Mouse (Mus musculus) heart, adult 2 months (tissue): ENCODE measurements around the gene Stk17b. TPM values are rescaled to one million over a fixed set of nuclear protein-coding genes. Genes with fewer than 3 reads are reported as not detected.
"Not testable (repeated sequence)": the region's sequence is repeated elsewhere in the genome, so short reads cannot be mapped to it uniquely, and the experiment has no call there.

Source experiments
- DNase-seq, 2 experiments: peaks; one replicate each; pipeline ENCODE4 v3.0.0; 2021
- H3K27ac ChIP-seq: fragments of 200-600 bp; 2 replicates; pipeline ENCODE4 v1.8.1; 2022
- H3K27me3 ChIP-seq: fragments of 200-500 bp; 2 replicates; pipeline ENCODE4 v1.6.1; 2012; ENCODE audit warnings: mild to moderate bottlenecking, low read length, inconsistent platforms, mixed read lengths; ENCODE audit not compliant: control insufficient read depth, insufficient read depth
- H3K36me3 ChIP-seq: fragments of 200-500 bp; 2 replicates; pipeline ENCODE4 v1.6.1; 2012; ENCODE audit warnings: low read length, inconsistent platforms; ENCODE audit not compliant: control insufficient read depth, insufficient read depth
- H3K4me1 ChIP-seq: fragments of 200-500 bp; 2 replicates; pipeline ENCODE4 v1.6.1; 2011; ENCODE audit warnings: low read length; ENCODE audit not compliant: control insufficient read depth, insufficient read depth
- H3K4me3 ChIP-seq: fragments of 200-600 bp; 2 replicates; pipeline ENCODE4 v1.8.1; 2022
- H3K79me2 ChIP-seq: fragments of 200-500 bp; replicated peaks from 2 replicates; pipeline ENCODE4 v1.6.1; 2012; ENCODE audit warnings: mild to moderate bottlenecking, inconsistent platforms, low read length, moderate library complexity, mixed read lengths; ENCODE audit not compliant: control insufficient read depth, insufficient read depth
- H3K9ac ChIP-seq: fragments of 200-500 bp; 2 replicates; pipeline ENCODE4 v1.6.1; 2012; ENCODE audit warnings: low read depth, mild to moderate bottlenecking, control low read depth, inconsistent platforms, low read length, mixed read lengths
- CTCF ChIP-seq: fragments of 200-600 bp; IDR thresholded peaks from 2 replicates; pipeline ENCODE4 v1.8.1; 2022; ENCODE audit warnings: antibody characterized with exemption, mild to moderate bottlenecking, moderate library complexity
- EP300 ChIP-seq: fragments of 200-500 bp; IDR thresholded peaks from 2 replicates; pipeline ENCODE4 v1.6.1; 2011; ENCODE audit warnings: low read depth, low read length, control low read depth; ENCODE audit not compliant: insufficient read depth
- POLR2A ChIP-seq: fragments of 200-500 bp; IDR thresholded peaks from 2 replicates; pipeline ENCODE4 v1.6.1; 2011; ENCODE audit warnings: mild to moderate bottlenecking, low read depth, low read length, control low read depth; ENCODE audit not compliant: insufficient read depth
- WGBS: fragments of 180-500 bp; shearing (Covaris S2); methylation state at CpG from one replicate; pipeline ENCODE4 v1.1.7; 2018; 5-methylcytosine and 5-hydroxymethylcytosine counted together
- intact Hi-C: fragments of 180-260 bp; cut with DNase I; formaldehyde crosslinking; loops from one replicate; pipeline ENCODE4 v1.15.1; 2025
- polyA plus RNA-seq: library from polyadenylated mRNA; depleted of rRNA; stranded (reverse); fragments of >200 nt; gene quantifications from 2 replicates; pipeline ENCODE4 v1.2.3, GENCODE M21; 2012
- total RNA-seq, 2 experiments: library from RNA; stranded (reverse); gene quantifications; 2 replicates each; pipeline ENCODE4 v1.2.3; 2021

Stk17b gene
- total and polyA plus RNA-seq, 3 experiments: 3.5 to 13.5 (median 12.5) TPM

- DNase-seq: no peak
- 92% methylated on average over 3 of the region's 3 CpGs for WGBS
- H3K4me1 ChIP-seq: peaks cover 1% of the 10 kb centered on the region
- H3K79me2 ChIP-seq: peaks cover 1% of the 10 kb centered on the region
- no peak overlapping the region for H3K27ac ChIP-seq
- H3K9ac ChIP-seq: no peak overlapping the region
- H3K27me3 ChIP-seq: no peaks in the 10 kb centered on the region
- TF ChIP-seq POLR2A (no peak), EP300 (no peak), CTCF (no peak)
- H3K36me3 ChIP-seq: peaks cover 6% of the 10 kb centered on the region
- no peak overlapping the region for H3K4me3 ChIP-seq
- intact Hi-C loops: no loop called here
Measured at GRCm38 (mm10) chr1:53772967-53773366, 12.1 kb downstream of the Stk17b start.

GRCm38 (mm10) chr1:53771476-53771875 is 13.5 kb downstream of the Stk17b start:
- no peak overlapping the region for H3K4me3 ChIP-seq
- 90% methylated on average over 6 of the region's 6 CpGs for WGBS
- no peaks in the 10 kb centered on the region for H3K79me2 ChIP-seq
- TF ChIP-seq POLR2A (no peak), CTCF (no peak), EP300 (no peak)
- DNase-seq: no peak
- intact Hi-C loops: no loop called here
- H3K27ac ChIP-seq: no peak overlapping the region
- H3K27me3 ChIP-seq: no peaks in the 10 kb centered on the region
- no peaks in the 10 kb centered on the region; the same call in 1 of the 2 replicates for H3K4me1 ChIP-seq
- H3K36me3 ChIP-seq: peaks cover 6% of the 10 kb centered on the region
- H3K9ac ChIP-seq: no peak overlapping the region

- no peak overlapping the region for H3K4me3 ChIP-seq
- no peak overlapping the region for H3K9ac ChIP-seq
- no peak for DNase-seq
- intact Hi-C loops: loop anchor here (5.0 kb wide), 1 partner anchor 126 kb away; no protein-coding TSS in a partner anchor
- H3K4me1 ChIP-seq: no peaks in the 10 kb centered on the region
- H3K36me3 ChIP-seq: peaks cover 13% of the 10 kb centered on the region
- TF ChIP-seq EP300 (no peak), POLR2A (no peak), CTCF (no peak)
- no peaks in the 10 kb centered on the region for H3K79me2 ChIP-seq
- H3K27me3 ChIP-seq: no peaks in the 10 kb centered on the region
- no peak overlapping the region for H3K27ac ChIP-seq
- WGBS: 32% methylated on average over 2 of the region's 2 CpGs
Measured at GRCm38 (mm10) chr1:53766112-53766511, 18.9 kb downstream of the Stk17b start.

- Histone ChIP-seq H3K4me1 (no peaks in the 10 kb centered on the region), H3K9ac (no peak overlapping the region), H3K79me2 (no peaks in the 10 kb centered on the region), H3K4me3 (no peak overlapping the region), H3K36me3 (no peaks in the 10 kb centered on the region; the same call in 1 of the 2 replicates), H3K27ac (no peak overlapping the region), H3K27me3 (no peaks in the 10 kb centered on the region)
- WGBS: 85% methylated on average over 4 of the region's 4 CpGs
- intact Hi-C loops: no loop called here
- no peak for DNase-seq
- TF ChIP-seq CTCF (no peak), EP300 (no peak)
Measured at GRCm38 (mm10) chr1:53757316-53757715, 27.7 kb downstream of the Stk17b start.

- H3K27me3 ChIP-seq, H3K27ac ChIP-seq, H3K36me3 ChIP-seq, intact Hi-C loops, H3K4me3 ChIP-seq, H3K4me1 ChIP-seq, H3K9ac ChIP-seq, DNase-seq, H3K79me2 ChIP-seq: not testable (repeated sequence)
- WGBS: 95% methylated on average over 2 of the region's 2 CpGs
Measured at GRCm38 (mm10) chr1:53753501-53753900, 31.5 kb downstream of the Stk17b start.

GRCm38 (mm10) chr1:53751144-53751543 is 33.9 kb downstream of the Stk17b start:
- Histone ChIP-seq H3K4me3 (no peak overlapping the region), H3K4me1 (no peaks in the 10 kb centered on the region), H3K27ac (no peak overlapping the region), H3K36me3 (no peaks in the 10 kb centered on the region), H3K9ac (no peak overlapping the region), H3K79me2 (no peaks in the 10 kb centered on the region), H3K27me3 (no peaks in the 10 kb centered on the region)
- WGBS: 90% methylated on average over 1 of the region's 1 CpGs
- DNase-seq: no peak
- intact Hi-C loops: no loop called here
- no peak for TF ChIP-seq EP300
- TF ChIP-seq POLR2A: no peak
- TF ChIP-seq CTCF: no peak

GRCm38 (mm10) chr1:53750697-53751096 is 34.3 kb downstream of the Stk17b start:
- H3K27me3 ChIP-seq, H3K4me1 ChIP-seq, H3K79me2 ChIP-seq, H3K9ac ChIP-seq, H3K27ac ChIP-seq, intact Hi-C loops, H3K4me3 ChIP-seq, DNase-seq, H3K36me3 ChIP-seq: not testable (repeated sequence)
- WGBS: 89% methylated on average over 7 of the region's 7 CpGs

GRCm38 (mm10) chr1:53749881-53750385 is 35.1 kb downstream of the Stk17b start:
- intact Hi-C loops, H3K27me3 ChIP-seq, H3K9ac ChIP-seq, DNase-seq, H3K27ac ChIP-seq, H3K36me3 ChIP-seq, H3K4me1 ChIP-seq, H3K4me3 ChIP-seq, H3K79me2 ChIP-seq: not testable (repeated sequence)
- 100% methylated on average over 1 of the region's 1 CpGs for WGBS
